Mouse (Mus musculus) midbrain, postnatal 0 days (tissue): ENCODE results near the gene Fmnl3. TPM values are rescaled to one million over a fixed set of nuclear protein-coding genes. Genes with fewer than 3 reads are reported as not detected.
A peak's percentile ranks its signal among the peaks of the same experiment; 100 is the strongest.

Experiments
- ATAC-seq: fragments of 200-750 bp; cut with Nextera tagmentation; 2 replicates; pipeline ENCODE4 v1.8.0; 2017; ENCODE audit warnings: moderate number of reproducible peaks, mild to moderate bottlenecking, moderate TSS enrichment, moderate library complexity; ENCODE audit not compliant: low FRiP score
- DNase-seq: peaks from one replicate; pipeline ENCODE4 v3.0.0-alpha.2; 2015; ENCODE audit warnings: low spot score
- H3K27ac ChIP-seq: fragments of 300-500 bp; sonication (generic); 2 replicates; pipeline ENCODE4 v1.5.1; 2014; ENCODE audit warnings: low read depth, mild to moderate bottlenecking, low read length, mixed read lengths
- H3K27me3 ChIP-seq: fragments of 300-500 bp; sonication (generic); 2 replicates; pipeline ENCODE4 v1.6.1; 2014; ENCODE audit warnings: low read length, control low read depth, mixed read lengths; ENCODE audit not compliant: insufficient read depth
- H3K36me3 ChIP-seq: fragments of 300-500 bp; sonication (generic); 2 replicates; pipeline ENCODE4 v1.6.1; 2014; ENCODE audit warnings: low read length, control low read depth, mixed read lengths; ENCODE audit not compliant: insufficient read depth
- H3K4me1 ChIP-seq: fragments of 300-500 bp; sonication (generic); 2 replicates; pipeline ENCODE4 v1.6.1; 2014; ENCODE audit warnings: mild to moderate bottlenecking, control low read depth, antibody characterized with exemption, low read length, mixed read lengths; ENCODE audit not compliant: insufficient read depth
- H3K4me2 ChIP-seq: fragments of 300-500 bp; sonication (generic); 2 replicates; pipeline ENCODE4 v1.6.1; 2014; ENCODE audit warnings: low read depth, mild to moderate bottlenecking, low read length, mixed read lengths; ENCODE audit not compliant: poor library complexity, severe bottlenecking
- H3K4me3 ChIP-seq: fragments of 300-500 bp; sonication (generic); 2 replicates; pipeline ENCODE4 v1.5.1; 2014; ENCODE audit warnings: low read depth, mild to moderate bottlenecking, low read length, moderate library complexity
- H3K9ac ChIP-seq: fragments of 300-500 bp; sonication (generic); replicated peaks from 2 replicates; pipeline ENCODE4 v1.6.1; 2014; ENCODE audit warnings: mild to moderate bottlenecking, low read length, moderate library complexity, mixed read lengths; ENCODE audit not compliant: poor library complexity, severe bottlenecking
- H3K9me3 ChIP-seq: fragments of 300-500 bp; sonication (generic); 2 replicates; pipeline ENCODE4 v1.6.1; 2016; ENCODE audit warnings: low read length, control low read depth
- CTCF ChIP-seq: IDR thresholded peaks from 2 replicates; pipeline ENCODE4 v1.5.1; 2016; ENCODE audit warnings: antibody characterized with exemption, mild to moderate bottlenecking
- WGBS: fragments of 180-500 bp; shearing (Covaris S2); extraction: QIAGEN DNeasy Blood & Tissue Kit; methylation state at CpG from one replicate; pipeline ENCODE4 v1.1.7; 2014; 5-methylcytosine and 5-hydroxymethylcytosine counted together
- polyA plus RNA-seq: library from polyadenylated mRNA; unstranded; fragments of >200 nt; fragmentation: Nextera tagmentation; extraction: Ambion mirVana; gene quantifications from 2 replicates; pipeline ENCODE4 v1.2.1, GENCODE M21; 2015
- total RNA-seq: library from RNA; depleted of rRNA; stranded (reverse); fragments of >200 nt; gene quantifications from 2 replicates; pipeline ENCODE4 v1.2.3, GENCODE M21; 2014

The Fmnl3 gene
- total and polyA plus RNA-seq, 2 experiments from 2014 or later, result 9.8 to 15.5 TPM

DNA sequence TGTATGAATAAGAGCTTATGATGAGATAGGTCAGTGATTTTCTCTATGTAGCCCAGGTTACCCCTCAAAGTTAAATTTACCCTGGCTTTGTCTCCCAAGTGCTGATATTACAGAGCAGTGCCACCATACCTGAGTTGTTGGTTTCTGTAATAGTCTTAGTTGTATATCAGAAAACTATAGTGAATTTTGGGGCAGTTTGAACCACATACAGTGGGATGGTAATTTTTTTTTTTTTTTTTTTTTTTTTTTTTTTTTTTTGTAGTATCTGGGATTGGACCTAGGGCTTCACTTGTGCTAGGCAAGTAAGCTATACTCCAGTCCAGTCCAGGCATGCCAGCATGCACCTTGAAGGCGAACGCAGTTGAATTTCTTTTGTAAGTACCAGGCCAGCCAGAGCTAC, 27.3 kb upstream of the Fmnl3 start:
- no peak overlapping the region for H3K9ac ChIP-seq
- no peaks in the 10 kb centered on the region for H3K27me3 ChIP-seq
- no peaks in the 10 kb centered on the region for H3K36me3 ChIP-seq
- ATAC-seq (no peak), DNase-seq (no peak)
- no peaks in the 10 kb centered on the region for H3K9me3 ChIP-seq
- H3K27ac ChIP-seq, result no peak overlapping the region
- H3K4me3 ChIP-seq, result no peak overlapping the region
- H3K4me1 ChIP-seq, result peaks cover 16% of the 10 kb centered on the region
- no peak for TF ChIP-seq CTCF
- no peak overlapping the region for H3K4me2 ChIP-seq
- 91% methylated on average over 2 of the region's 2 CpGs for WGBS

DNA sequence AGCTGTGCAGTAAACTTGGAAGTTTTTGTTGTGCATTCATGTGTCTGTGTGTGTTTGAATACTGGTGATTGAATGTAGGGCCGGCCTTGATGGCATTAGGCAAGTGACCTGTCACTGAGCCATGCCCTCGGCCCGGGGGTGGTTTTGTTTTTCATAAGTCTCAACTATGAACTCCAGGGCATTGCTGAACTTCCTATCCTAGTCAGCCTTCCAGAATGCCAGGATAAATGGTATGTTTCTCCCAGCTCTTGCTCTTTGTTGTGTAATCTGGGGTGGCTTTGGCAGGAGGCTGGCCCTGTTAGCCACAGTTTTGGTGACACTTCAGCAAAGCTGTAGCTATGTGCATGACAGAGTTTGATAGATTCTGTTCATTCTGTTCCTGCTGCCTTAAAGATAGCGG, 26.6 kb upstream of the Fmnl3 start:
- no peaks in the 10 kb centered on the region for H3K9me3 ChIP-seq
- H3K4me2 ChIP-seq, result no peak overlapping the region
- no peak for ATAC-seq
- no peak for DNase-seq
- H3K9ac ChIP-seq, result no peak overlapping the region
- H3K27ac ChIP-seq, result no peak overlapping the region
- H3K4me3 ChIP-seq, result no peak overlapping the region
- H3K36me3 ChIP-seq, result no peaks in the 10 kb centered on the region
- TF ChIP-seq CTCF, result no peak
- 75% methylated on average over 4 of the region's 4 CpGs for WGBS
- no peaks in the 10 kb centered on the region for H3K27me3 ChIP-seq
- peaks cover 16% of the 10 kb centered on the region for H3K4me1 ChIP-seq

DNA sequence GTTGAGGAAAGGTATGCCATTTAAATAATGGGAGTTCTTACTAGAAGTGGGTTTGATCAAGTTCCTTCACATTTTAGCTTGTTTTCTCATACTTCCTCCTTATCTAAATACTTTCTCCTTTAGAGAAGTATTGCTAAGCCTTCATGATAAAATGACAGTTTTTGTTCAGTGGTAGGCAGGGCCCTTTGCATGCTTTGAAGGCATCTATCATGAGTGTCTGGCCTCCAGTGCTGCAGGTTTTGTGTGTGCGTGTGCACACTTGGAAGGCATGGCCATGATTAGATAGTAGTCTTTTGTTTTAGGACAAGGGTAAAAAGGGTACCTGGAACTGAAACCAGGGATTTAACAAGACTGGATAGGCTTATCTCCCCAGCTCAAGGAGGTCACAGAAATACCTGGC, 26.2 kb upstream of the Fmnl3 start:
- H3K9ac ChIP-seq, result no peak overlapping the region
- H3K9me3 ChIP-seq, result no peaks in the 10 kb centered on the region
- 89% methylated on average over 1 of the region's 1 CpGs for WGBS
- ATAC-seq, result no peak
- no peak overlapping the region for H3K27ac ChIP-seq
- no peak for TF ChIP-seq CTCF
- peaks cover 16% of the 10 kb centered on the region for H3K4me1 ChIP-seq
- H3K4me2 ChIP-seq, result no peak overlapping the region
- no peaks in the 10 kb centered on the region for H3K36me3 ChIP-seq
- H3K27me3 ChIP-seq, result no peaks in the 10 kb centered on the region
- no peak overlapping the region for H3K4me3 ChIP-seq
- no peak for DNase-seq

DNA sequence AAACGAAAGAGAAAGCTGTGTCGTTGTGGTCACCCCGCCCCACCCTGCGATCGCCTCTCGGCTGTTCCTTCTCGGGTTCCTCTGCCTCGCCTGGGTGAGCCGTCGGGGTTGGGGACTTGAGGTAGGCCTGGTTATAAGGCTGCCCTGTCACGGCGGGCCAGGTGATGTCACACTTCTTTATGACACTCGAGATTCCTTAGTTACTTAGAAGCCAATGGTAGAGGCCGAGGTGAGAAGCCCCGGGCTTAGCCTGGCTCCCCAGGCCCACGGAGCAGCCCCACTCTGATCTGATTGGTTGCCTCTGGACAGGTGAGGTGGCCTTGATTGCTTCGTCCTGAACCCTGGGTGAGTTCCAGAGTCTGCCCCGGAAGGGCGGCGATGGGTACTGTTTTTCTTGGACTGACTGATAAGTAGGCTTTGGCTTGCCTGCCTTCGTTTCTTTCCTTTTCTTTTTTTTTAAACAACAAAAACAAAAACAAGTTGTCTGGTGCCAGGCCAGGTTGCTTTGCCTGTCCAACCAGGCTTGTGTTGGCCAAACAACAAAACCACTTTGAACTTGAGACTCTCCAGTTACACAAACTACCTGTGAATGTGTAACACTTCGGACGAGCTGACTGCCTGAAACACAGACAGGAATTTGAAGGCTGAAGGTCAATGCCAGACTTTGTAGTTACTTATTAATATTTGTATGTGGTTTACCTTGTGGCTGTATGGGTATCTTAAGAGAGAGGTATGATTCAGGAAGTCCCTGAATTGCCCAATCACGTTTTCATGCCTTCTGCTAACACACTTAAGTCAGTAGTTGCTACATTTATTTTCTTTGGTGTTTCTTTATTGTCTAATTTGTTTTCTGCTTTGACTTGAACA, 23.3 kb upstream of the Fmnl3 start:
- Histone ChIP-seq H3K36me3 (no peaks in the 10 kb centered on the region), H3K4me1 (peaks cover 16% of the 10 kb centered on the region), H3K27ac (peak overlapping the region; percentile 93), H3K9me3 (no peaks in the 10 kb centered on the region), H3K4me3 (peak overlapping the region; percentile 86), H3K9ac (peak overlapping the region; percentile 79), H3K4me2 (peak overlapping the region; percentile 79), H3K27me3 (no peaks in the 10 kb centered on the region)
- 10% methylated on average over 24 of the region's 24 CpGs for WGBS
- peak; percentile 24; the same call in 1 of the 2 replicates for ATAC-seq
- no peak for TF ChIP-seq CTCF
- DNase-seq, result peak; percentile 27

DNA sequence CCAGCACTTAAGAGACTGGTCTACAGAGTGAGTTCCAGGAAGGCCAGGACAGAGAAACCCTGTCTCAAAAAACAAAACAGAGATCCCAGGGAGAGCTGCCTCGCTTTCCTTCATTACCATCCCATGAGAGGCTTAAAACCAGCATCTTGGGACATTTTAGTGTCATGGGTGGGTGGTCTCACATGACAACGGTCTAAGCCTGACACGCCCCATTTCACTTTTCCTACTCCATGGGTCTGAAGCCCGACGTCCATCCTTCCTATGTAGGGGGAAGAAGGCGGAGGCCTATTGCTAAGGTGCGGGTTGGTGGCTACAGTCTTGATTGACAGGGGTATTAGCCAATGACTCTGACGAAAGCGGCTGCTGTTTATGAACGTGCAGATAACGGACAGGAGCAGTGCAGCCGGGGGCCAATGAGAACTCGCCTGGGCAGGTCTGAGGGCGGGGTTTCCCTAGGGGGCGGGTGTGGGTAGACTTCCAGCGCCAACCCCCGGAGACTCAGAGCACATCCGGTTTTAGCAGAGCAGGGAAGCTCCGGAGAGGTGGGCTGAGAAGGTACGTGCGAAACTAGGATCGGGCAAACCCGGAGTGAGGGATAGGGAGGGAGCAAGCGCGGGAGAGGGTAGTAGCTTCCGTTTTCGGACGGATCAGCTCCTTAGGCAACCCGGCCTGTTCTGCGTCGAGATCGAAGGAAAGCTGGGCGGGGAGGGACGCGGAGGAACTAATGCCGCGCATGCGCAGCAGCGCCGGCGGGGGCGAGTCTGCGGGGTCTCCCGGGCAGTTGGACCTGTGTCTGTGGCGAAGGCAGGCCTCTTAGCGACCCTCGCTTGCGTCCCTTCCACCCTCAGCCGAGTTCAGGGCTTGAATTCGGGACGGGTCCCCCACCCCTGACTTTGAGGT, 22.5 kb upstream of the Fmnl3 start, which contains the start of gene Tmbim6:
Tmbim6 (plus strand) TSS at position 397 of the 900 bp plus-strand sequence.
- TF ChIP-seq CTCF, result peak; percentile 39
- H3K4me3 ChIP-seq, result peak within 1 kb of the TSS; percentile 86
- no peaks in the 10 kb centered on the region for H3K9me3 ChIP-seq
- H3K9ac ChIP-seq, result peak within 1 kb of the TSS; percentile 79
- peak within 1 kb of the TSS; percentile 93 for H3K27ac ChIP-seq
- under 1% methylated on average over 51 of the region's 51 CpGs for WGBS
- ATAC-seq (peak; percentile 99), DNase-seq (peak; percentile 100)
- no peaks in the 10 kb centered on the region for H3K27me3 ChIP-seq
- peaks cover 16% of the 10 kb centered on the region for H3K4me1 ChIP-seq
- peak within 1 kb of the TSS; percentile 79 for H3K4me2 ChIP-seq
- no peaks in the 10 kb centered on the region for H3K36me3 ChIP-seq
